Mouse (Mus musculus) fat pad, adult 2 months (tissue): ENCODE measurements around the gene Ube2g2.
"Not testable (repeated sequence)": the region's sequence is repeated elsewhere in the genome, so short reads cannot be mapped to it uniquely, and the experiment has no call there.

ENCODE experiments used
- DNase-seq: peaks from one replicate; pipeline ENCODE4 v3.0.0-alpha.2; 2011; ENCODE audit warnings: low read depth, low spot score; ENCODE audit errors: extremely low read depth

The Ube2g2 gene

GRCm38 (mm10) chr10:77636234-77636922 is 14.3 kb downstream of the Ube2g2 start:
- DNase-seq: no peak

GRCm38 (mm10) chr10:77638956-77639355 is 16.9 kb downstream of the Ube2g2 start:
- DNase-seq: no peak

- DNase-seq: no peak
Measured at GRCm38 (mm10) chr10:77643160-77643559, 21.1 kb downstream of the Ube2g2 start.

- no peak for DNase-seq
Measured at GRCm38 (mm10) chr10:77645571-77645970, 23.5 kb downstream of the Ube2g2 start.

GRCm38 (mm10) chr10:77647461-77647860 is 25.4 kb downstream of the Ube2g2 start:
- DNase-seq: no peak

GRCm38 (mm10) chr10:77647901-77648300 is 25.8 kb downstream of the Ube2g2 start:
- no peak for DNase-seq

- no peak for DNase-seq
Measured at GRCm38 (mm10) chr10:77652046-77652445, 30.0 kb downstream of the Ube2g2 start.

- no peak for DNase-seq
Measured at GRCm38 (mm10) chr10:77658286-77658994, 36.4 kb downstream of the Ube2g2 start.

GRCm38 (mm10) chr10:77663949-77664665 is 42.0 kb downstream of the Ube2g2 start:
- no peak for DNase-seq

GRCm38 (mm10) chr10:77666342-77666741 is 44.3 kb downstream of the Ube2g2 start:
- DNase-seq: peak; percentile 56

GRCm38 (mm10) chr10:77667402-77667801 is 45.3 kb downstream of the Ube2g2 start:
- DNase-seq: no peak

- DNase-seq: no peak
Measured at GRCm38 (mm10) chr10:77670710-77671109, 48.6 kb downstream of the Ube2g2 start.

GRCm38 (mm10) chr10:77671519-77671918 is 49.4 kb downstream of the Ube2g2 start:
- DNase-seq: no peak

GRCm38 (mm10) chr10:77673765-77674164 is 51.7 kb downstream of the Ube2g2 start:
- DNase-seq: no peak

GRCm38 (mm10) chr10:77677562-77677961 is 55.5 kb downstream of the Ube2g2 start:
- DNase-seq: no peak

- no peak for DNase-seq
Measured at GRCm38 (mm10) chr10:77682994-77683393, 60.9 kb downstream of the Ube2g2 start.

GRCm38 (mm10) chr10:77684181-77684580 is 62.1 kb downstream of the Ube2g2 start:
- no peak for DNase-seq

- DNase-seq: no peak
Measured at GRCm38 (mm10) chr10:77685895-77686664, 64.0 kb downstream of the Ube2g2 start, which contains the start of gene Tspear. Tspear (plus strand) TSS chr10:77686569.

GRCm38 (mm10) chr10:77687021-77687420 is 64.9 kb downstream of the Ube2g2 start:
- peak; percentile 54 for DNase-seq

- not testable (repeated sequence) for DNase-seq
Measured at GRCm38 (mm10) chr10:77690356-77690807, 68.3 kb downstream of the Ube2g2 start, which contains the start of gene Gm19402. Gm19402 (minus strand) TSS chr10:77690757.
